Mouse (Mus musculus): ENCODE measurements around the gene Ttc37.

The Ttc37 gene

DNA sequence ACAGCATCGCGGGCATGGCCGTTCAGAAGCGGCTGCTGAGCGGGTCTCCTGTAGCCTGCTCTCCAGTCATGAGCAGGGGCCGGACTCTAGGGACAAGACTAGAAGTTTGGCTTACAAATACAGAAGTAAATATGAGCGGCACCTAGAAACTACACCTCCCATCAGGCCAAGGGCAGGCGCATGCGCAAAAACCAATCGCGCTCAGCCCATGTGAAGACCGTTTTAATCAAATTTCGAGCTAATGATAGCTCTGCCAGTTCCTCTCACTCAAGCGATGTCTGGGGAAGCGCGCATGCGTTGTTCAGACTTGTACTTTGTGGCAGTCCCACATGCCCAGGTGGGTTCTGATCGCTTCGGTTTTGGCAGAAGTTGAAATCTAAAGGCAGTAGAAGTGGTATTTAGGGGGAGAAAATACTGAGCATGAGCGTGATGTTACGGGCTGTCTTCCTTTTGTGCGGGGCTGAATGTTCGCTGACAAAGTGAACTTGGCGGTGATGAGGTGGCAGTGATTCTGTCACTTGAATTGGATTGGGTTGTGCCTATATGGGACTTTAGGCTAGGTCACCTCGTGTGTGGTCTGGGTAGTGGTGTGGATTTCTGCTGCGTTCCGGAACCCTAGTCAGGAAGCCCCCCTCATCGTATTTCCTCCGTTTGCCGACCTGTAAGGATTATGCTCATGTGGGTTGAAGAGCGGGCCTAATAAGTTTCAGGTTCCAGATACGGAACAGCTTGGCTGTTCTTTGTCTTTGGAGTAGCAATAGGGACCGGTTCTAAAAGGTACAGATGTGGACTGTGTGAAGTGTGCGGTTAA, at the start of gene Ttc37, which contains the start of gene Arsk:
TSS of gene Ttc37 (plus strand) at position 242 of the 811 bp plus-strand sequence.
TSS of gene Arsk (minus strand) at position 168 of the 811 bp plus-strand sequence.
- DNase-seq = peak; percentile 95 to 96

GRCm38 (mm10) chr13:76055391-76056232, 42.9 kb upstream of the Ttc37 start:
- DNase-seq = peak; percentile 4 to 7

DNA sequence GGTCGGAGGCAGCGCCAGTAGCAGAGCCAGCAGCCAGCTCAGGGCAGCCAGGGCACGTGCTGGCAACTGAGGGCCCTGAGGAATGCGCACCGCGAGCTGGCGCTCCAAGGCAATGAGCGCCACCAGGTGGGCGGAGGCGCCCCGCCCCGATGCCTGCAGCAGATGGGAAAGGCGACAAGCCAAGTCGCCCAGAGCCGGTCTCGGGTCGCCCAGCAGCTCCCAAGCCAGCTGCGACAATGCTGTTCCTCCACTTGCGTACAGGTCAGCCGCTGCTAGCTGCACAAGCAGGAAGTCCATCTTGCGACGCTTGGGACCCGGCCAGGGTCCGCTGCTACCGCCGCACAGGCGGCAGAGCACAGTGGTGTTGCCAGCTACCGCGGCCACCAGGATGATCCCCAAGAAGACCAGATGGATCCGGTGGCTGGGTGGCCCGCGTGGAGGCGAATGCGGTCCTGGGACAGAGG, 42.2 kb upstream of the Ttc37 start:
- DNase-seq = peak; percentile 55 to 67

DNA sequence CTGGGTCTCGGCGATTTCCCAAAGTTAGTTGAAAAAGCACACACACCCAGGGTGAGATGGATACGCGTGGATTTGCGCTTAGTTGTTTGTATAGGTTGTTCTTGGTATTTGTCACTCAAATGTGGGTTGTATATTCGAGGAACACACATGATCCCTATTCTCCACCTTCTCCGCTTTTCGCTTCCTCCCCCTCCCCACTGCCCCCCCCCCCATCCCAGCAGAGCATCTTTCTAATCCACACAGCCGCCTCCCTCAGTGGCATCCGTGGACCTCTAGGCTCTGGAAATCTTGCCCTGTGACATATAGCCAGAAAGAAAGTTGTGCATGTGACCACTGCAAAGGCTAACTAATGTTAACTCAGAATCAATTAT, 41.7 kb upstream of the Ttc37 start, which contains the start of gene Gpr150:
TSS of gene Gpr150 (minus strand) at position 101 of the 371 bp plus-strand sequence.
- DNase-seq = no peak

DNA sequence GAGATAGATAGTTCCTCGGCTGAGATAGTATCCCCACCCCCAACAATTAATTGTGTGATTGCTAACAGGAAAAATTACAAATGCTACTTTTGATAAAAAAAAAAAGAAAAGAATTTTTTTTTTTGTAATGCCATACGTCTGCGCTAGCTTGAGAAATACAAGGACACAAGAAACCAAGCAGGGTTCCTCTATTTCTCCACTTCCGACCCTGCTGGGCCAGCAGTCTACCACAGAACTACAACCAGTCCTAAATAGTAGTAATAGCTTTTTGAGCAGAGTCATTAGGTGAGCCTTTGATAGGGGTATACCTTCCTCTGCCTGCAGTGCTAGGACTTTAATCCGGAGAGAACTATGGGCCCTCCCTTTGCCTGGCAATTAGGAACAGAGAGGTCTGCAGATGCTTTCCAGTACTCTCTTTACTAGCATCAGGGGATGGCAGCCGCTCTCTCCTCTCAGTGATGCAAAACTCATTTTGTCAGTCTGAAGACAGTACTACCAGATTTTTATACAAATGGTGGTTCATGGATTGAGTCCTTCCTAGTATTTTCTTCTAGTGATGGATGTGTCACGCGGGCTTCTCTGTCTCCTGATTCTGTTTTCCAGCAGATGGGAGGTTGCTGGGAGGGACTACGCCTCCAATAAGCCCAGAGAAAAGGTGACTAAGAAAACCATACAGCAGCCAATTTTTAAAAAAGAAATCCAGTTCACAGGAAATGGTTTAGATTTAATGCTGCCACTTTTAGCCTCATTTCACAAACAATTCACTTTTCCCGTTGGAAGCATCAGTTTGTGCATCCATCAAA, 41.1 kb upstream of the Ttc37 start:
- DNase-seq = no peak

GRCm38 (mm10) chr13:76059591-76059990, 38.9 kb upstream of the Ttc37 start:
- DNase-seq = no peak

DNA sequence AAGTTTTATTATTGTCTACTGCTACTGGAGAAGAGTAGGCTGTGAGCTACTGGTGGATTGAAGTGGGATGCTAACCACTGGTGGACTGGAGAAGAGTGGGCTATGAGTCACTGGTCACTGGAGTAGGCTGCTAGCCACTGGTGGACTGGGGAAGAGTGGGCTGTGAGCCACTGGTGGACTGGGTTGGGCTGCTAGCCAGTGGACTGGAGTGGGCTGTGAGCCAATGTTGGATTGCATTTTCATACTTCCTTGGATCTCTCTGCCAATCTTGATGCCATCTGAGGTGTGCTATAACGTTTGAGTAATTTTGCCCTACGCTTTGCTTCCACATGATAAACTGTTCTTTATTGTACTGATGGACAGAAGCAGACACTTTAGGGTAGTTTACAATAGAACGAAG, 36.4 kb upstream of the Ttc37 start:
- DNase-seq = no peak

- DNase-seq = no peak
These were observed 36.0 kb upstream of the Ttc37 start for GRCm38 (mm10) chr13:76062569-76062968.

DNA sequence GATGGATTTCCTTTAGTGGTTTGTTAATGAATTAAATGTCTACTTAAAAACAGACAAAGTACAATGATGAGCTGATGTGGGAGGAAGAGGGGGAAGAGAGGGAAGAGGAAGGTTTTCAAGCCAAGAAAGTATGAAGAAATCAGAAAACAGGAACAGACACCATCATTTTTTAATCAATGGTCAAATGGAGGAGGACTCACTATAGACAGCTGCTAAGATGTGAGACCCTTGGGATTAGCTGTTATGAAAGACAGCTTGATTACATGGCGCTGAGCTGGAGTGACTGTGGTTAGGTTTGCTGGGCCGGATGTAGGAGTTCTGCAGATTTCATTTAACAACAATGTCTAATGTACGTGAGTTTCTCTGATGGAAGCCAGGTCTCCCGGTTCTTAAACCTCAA, 35.0 kb upstream of the Ttc37 start:
- DNase-seq = no peak

DNA sequence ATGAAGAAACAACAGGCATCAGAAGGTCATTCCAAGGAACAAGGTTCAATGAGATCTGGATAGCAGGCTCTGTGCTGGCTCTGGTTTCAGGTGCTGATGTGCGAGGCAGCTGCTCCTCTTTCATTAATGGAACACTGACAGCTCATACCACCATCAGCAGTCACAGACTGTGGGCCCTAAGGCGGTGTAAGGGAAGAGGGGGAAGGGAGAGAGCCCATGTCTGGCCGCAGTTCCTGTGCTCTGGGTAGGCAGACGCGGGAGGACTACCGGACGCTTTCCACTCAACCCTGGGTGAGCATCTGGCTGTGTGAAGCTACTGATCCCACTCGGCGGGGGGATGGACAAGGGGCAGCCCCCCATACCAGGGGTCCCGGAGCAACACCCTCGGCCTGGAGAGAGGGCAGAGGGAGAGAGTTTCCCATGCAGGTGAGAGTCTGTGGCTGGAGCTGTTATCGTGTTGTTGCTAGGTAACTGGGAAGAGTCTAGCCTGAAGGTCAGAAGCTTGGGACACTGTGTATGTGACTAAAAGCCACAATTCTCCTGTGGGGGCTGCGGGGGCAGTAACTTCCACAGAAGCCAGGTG, 34.1 kb upstream of the Ttc37 start:
- no peak for DNase-seq

DNA sequence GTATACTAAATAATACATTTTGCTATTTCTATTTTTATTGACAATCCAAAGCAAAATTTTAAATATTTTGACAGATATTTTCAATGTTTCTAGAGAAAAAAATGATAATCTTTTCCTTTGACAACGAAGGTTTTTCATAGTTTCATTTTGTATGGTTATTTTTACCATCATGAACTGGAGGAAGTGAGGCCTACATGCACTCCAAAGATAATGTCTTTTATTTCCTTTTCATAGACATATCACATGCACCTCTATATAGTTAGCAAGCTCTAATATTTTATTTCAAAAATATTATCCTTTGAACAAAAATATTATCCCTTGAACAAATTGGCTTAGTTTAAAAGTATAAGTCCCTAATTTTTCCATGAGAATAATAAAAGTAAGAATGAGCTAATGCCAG, 24.2 kb upstream of the Ttc37 start:
- no peak for DNase-seq

DNA sequence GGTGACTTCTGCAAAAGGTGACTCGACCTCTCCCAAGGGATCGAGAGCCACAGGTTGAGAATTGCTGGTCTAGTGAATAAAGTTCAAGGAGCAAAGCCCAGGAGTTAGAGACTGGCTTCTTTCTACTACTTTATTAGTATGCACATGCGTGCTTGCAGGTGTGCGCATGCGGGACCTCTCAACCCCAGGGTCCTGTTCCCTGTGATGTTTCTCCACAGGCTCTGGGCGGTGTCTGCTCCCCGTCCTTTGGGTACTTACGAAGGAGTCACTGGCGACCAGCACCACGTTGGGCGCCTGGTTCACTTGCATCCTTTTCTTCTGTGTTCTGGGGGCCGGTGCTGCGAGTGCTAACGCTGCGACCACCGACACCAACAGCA, 430 bp upstream of the Ttc37 start:
- peak; percentile 55 to 57 for DNase-seq

GRCm38 (mm10) chr13:76101989-76102388, 3.5 kb downstream of the Ttc37 start:
- no peak for DNase-seq

DNA sequence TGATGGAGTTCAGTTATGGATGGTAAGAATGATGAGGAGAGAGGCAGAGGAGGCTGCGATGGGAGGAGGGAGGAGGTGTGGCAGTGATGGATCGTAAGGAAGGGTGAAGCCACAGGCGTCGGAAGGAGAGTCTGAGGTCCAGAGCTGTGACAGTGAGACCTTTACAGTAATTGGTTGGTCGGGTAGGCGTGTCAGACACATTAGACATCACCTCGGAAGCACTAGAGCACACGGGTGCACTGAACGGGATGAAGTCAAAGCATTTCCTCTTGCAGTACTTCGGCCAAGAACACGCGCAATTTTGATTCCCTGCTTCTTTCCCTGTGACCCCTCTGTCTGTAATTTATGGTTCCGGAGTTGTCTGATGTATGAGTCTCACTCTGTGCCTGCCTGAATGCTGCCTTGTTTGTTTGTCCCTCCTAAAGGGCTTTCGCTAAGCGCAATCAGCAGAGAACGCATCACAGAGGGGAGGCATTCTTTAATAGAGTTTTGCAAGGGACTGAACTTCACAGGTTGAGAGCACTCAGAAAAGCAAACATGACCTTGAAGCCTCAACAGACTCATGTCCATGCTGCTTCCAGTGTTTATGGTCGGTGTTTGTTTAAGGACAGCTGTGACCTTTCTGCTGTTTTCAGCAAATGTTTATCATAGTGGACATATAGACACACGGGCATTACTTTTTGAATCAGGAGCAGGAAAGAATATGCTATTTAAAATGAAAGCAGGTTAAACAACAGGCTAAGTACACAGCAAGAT, 10.7 kb downstream of the Ttc37 start:
- DNase-seq = no peak

DNA sequence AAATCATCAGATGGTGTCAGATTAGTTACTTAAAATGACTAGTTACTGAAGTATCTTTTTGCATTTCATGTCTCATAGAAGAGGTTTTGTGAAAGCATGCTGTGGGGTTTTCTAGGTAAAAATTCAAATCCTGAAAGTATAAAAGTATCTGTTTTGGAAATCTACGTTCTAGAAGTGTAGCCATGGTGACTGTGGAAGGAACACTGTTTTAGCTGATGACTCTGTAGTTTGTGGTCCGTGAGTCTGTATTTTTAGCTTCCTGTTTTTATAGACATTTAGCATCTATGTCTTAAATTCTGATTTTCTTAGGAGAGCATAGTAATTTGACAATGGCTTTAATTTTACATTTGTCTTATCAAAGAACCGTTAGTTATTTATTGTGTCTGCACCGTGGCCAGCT, 30.3 kb downstream of the Ttc37 start:
- DNase-seq = no peak

- no peak for DNase-seq
These were observed 33.9 kb downstream of the Ttc37 start for GRCm38 (mm10) chr13:76132415-76132814.

DNA sequence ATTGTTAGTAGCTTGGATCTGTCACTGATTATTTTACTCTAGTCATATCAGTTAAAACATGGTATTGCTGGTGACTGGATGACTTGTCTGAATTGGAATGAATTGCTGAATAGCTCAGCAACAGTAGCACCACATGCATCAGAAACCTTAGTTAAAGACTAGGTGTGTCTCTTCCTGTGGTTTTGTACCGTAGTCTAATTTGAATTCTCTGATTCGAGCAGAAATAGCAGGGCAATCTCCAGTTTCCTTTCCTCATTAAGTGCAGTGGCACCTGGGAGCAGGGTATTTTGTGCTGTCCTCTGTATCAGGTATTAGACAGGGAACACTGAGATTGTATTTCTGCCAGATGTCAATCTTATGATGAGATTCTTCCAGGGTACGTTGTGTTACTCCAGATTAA, 40.3 kb downstream of the Ttc37 start:
- DNase-seq = no peak

GRCm38 (mm10) chr13:76141117-76141808, 42.7 kb downstream of the Ttc37 start:
- DNase-seq = peak in 1 of 2 experiments; percentile 7

DNA sequence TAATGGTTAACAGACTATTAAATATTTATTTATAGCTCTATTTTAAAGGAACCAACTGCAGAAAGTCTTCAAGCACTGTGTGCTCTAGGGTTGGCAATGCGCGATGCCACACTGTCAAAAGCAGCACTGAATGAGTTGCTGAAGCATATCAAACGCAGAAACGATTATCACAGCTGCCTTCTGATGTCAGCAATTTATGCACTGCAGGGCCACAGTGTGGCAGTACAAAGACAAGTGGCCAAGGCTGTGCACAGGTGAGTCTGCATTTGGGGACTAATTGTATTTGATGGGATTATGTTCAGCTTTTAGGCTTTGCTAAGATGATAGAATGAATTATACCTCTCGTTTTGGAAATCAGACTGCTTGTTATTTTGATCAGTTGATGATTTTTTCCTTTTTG, 51.9 kb downstream of the Ttc37 start:
- no peak for DNase-seq

DNA sequence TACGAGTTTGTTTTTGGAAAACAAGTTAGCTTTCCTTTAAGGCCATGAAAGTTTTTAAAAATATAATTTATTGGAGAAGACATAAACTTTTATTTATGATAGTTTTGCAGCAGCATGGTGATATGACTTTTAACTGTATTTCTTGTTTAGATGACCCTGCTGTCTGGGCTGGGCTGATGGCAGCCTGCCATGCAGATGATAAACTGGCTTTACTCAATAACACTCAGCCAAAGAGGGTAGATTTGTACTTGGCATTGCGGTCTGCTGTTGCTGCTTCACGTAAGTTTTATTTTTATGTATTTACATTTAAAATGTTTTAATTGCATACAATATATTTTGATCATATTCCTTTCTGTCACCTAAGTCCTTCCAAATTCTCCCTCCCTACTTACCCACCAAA, 58.6 kb downstream of the Ttc37 start:
- no peak for DNase-seq

DNA sequence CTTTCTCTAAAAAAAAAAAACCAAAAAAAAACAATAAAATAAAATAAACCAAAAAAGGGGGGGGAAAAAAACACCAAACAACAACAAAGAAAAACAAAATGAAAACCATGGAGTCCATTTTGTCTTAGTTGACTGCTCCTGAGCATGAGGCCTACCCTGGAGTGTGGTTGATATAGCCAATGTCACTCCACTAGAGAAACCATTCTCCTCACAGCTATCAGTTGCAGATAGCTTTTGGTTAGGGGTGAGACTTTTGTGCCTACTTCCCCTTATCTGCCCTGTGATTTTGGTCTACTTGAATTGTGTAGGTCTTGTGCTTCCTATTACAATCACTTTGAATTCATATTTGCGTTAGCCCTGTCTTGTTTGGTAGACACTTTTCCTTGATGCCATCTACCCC, 59.0 kb downstream of the Ttc37 start:
- DNase-seq = no peak

All from lung, adult 18-20 months (tissue).